ENCODE assay signal across 9 mouse cellular contexts in genomic region chr8:115375361-115376047, GRCm38 (mm10).
A peak's percentile ranks its signal among the peaks of the same experiment; 100 is the strongest.
DNase-seq lines count a peak whose midpoint lies in the region; ATAC-seq and TF ChIP-seq lines count a peak whose summit lies in the region.
"Had no signal": no experiment of that assay in that cellular context is flagged by ENCODE, and none has a peak within 500 bp of the region (broad histone marks: within the 10 kb centered on the region; RNA-seq: fewer than 3 reads in every experiment).

No protein-coding gene starts in this region.

- H3K4me2 ChIP-seq in embryonic facial prominence, embryonic 13.5 days, result no peak overlapping the region
- no peak overlapping the region for H3K4me2 ChIP-seq in limb, embryonic 14.5 days (replicated peaks; ENCODE audit: low read depth, low read length, severe bottlenecking)
- H3K4me2 ChIP-seq in heart, embryonic 13.5 days, result peak overlapping the region; percentile 28
- H3K4me2 ChIP-seq in midbrain, postnatal 0 days (ENCODE audit: low read depth, low read length, poor library complexity, severe bottlenecking), result no peak overlapping the region

- H3K27me3 ChIP-seq in embryonic facial prominence, embryonic 13.5 days, result peaks cover 3% of the 10 kb centered on the region; the same call in 1 of the 2 replicates
- peaks cover 3% of the 10 kb centered on the region; the same call in 1 of the 2 replicates for H3K27me3 ChIP-seq in embryonic facial prominence, embryonic 10.5 days (replicated peaks; ENCODE audit: low read depth, poor library complexity, severe bottlenecking)
- no peaks in the 10 kb centered on the region for H3K27me3 ChIP-seq in limb, embryonic 14.5 days (ENCODE audit: control insufficient read depth, insufficient read depth, low read length)
- H3K27me3 ChIP-seq in limb, embryonic 10.5 days (ENCODE audit: low read depth, poor library complexity, severe bottlenecking), result no peaks in the 10 kb centered on the region
- no peaks in the 10 kb centered on the region for H3K27me3 ChIP-seq in heart, embryonic 13.5 days (replicated peaks)
- no peaks in the 10 kb centered on the region for H3K27me3 ChIP-seq in midbrain, postnatal 0 days (ENCODE audit: insufficient read depth, low read length)

- H3K4me1 ChIP-seq in embryonic facial prominence, embryonic 13.5 days, result peaks cover 37% of the 10 kb centered on the region
- peaks cover 8% of the 10 kb centered on the region for H3K4me1 ChIP-seq in embryonic facial prominence, embryonic 10.5 days
- peaks cover 19% of the 10 kb centered on the region for H3K4me1 ChIP-seq in limb, embryonic 14.5 days (ENCODE audit: control insufficient read depth, insufficient read depth, low read length)
- peaks cover 9% of the 10 kb centered on the region for H3K4me1 ChIP-seq in limb, embryonic 10.5 days
- peaks cover 39% of the 10 kb centered on the region for H3K4me1 ChIP-seq in heart, embryonic 13.5 days
- 0 out of 2 replicates have a peak, but pooled peaks cover 3% of the 10 kb centered on the region for H3K4me1 ChIP-seq in midbrain, postnatal 0 days (ENCODE audit: insufficient read depth, low read length)

- TF ChIP-seq POLR2A in limb, embryonic 14.5 days (IDR thresholded peaks at IDR 0.05; ENCODE audit: borderline replicate concordance, extremely low read depth, insufficient read depth, insufficient read length), result no peak

- peak overlapping the region; percentile 55; the same call in 1 of the 2 replicates for H3K27ac ChIP-seq in embryonic facial prominence, embryonic 13.5 days
- no peak overlapping the region for H3K27ac ChIP-seq in embryonic facial prominence, embryonic 10.5 days (replicated peaks)
- H3K27ac ChIP-seq in limb, embryonic 14.5 days (replicated peaks; ENCODE audit: low read depth, low read length), result no peak overlapping the region
- H3K27ac ChIP-seq in limb, embryonic 10.5 days, result no peak overlapping the region
- H3K27ac ChIP-seq in heart, embryonic 13.5 days (replicated peaks), result peak overlapping the region; percentile 62
- no peak overlapping the region for H3K27ac ChIP-seq in midbrain, postnatal 0 days (ENCODE audit: low read depth, low read length)

- no peak for TF ChIP-seq CTCF in midbrain, postnatal 0 days (IDR thresholded peaks at IDR 0.05)

- no peak for ATAC-seq in embryonic facial prominence, embryonic 13.5 days (ENCODE audit: insufficient number of reproducible peaks, insufficient read depth, low FRiP score, low TSS enrichment, low read depth)
- ATAC-seq in limb, embryonic 14.5 days (ENCODE audit: low FRiP score, low read depth), result no peak
- no peak for ATAC-seq in heart, embryonic 13.5 days (ENCODE audit: extremely low read depth, insufficient number of reproducible peaks, low FRiP score, low TSS enrichment)
- ATAC-seq in midbrain, postnatal 0 days (ENCODE audit: low FRiP score), result no peak

- DNase-seq in embryonic facial prominence, embryonic 10.5 days (ENCODE audit: low spot score), result no peak
- peak; percentile 79 for DNase-seq in limb, embryonic 14.5 days (ENCODE audit: low spot score)
- no peak for DNase-seq in limb, embryonic 10.5 days (ENCODE audit: low spot score)
- peak; percentile 67 for DNase-seq in midbrain, postnatal 0 days (ENCODE audit: low spot score)
- no peak for DNase-seq in gastrocnemius, postnatal 10 days
- DNase-seq in spleen, postnatal 36 days (ENCODE audit: low spot score in 2 of 2), result no peak
- DNase-seq: right cerebral cortex, postnatal 14 days had no signal

- no peaks in the 10 kb centered on the region for H3K9me3 ChIP-seq in embryonic facial prominence, embryonic 13.5 days
- no peaks in the 10 kb centered on the region for H3K9me3 ChIP-seq in embryonic facial prominence, embryonic 10.5 days
- no peaks in the 10 kb centered on the region for H3K9me3 ChIP-seq in limb, embryonic 14.5 days (ENCODE audit: control insufficient read depth, low read length)
- H3K9me3 ChIP-seq in limb, embryonic 10.5 days (replicated peaks), result no peaks in the 10 kb centered on the region
- no peaks in the 10 kb centered on the region for H3K9me3 ChIP-seq in heart, embryonic 13.5 days
- H3K9me3 ChIP-seq in midbrain, postnatal 0 days (ENCODE audit: low read length), result no peaks in the 10 kb centered on the region

- H3K36me3 ChIP-seq in embryonic facial prominence, embryonic 13.5 days, result no peaks in the 10 kb centered on the region
- no peaks in the 10 kb centered on the region for H3K36me3 ChIP-seq in embryonic facial prominence, embryonic 10.5 days (replicated peaks)
- H3K36me3 ChIP-seq in limb, embryonic 14.5 days (ENCODE audit: control insufficient read depth, insufficient read depth, low read length), result no peaks in the 10 kb centered on the region
- H3K36me3 ChIP-seq in limb, embryonic 10.5 days, result no peaks in the 10 kb centered on the region
- no peaks in the 10 kb centered on the region for H3K36me3 ChIP-seq in heart, embryonic 13.5 days
- no peaks in the 10 kb centered on the region for H3K36me3 ChIP-seq in midbrain, postnatal 0 days (ENCODE audit: insufficient read depth, low read length)

- no peak overlapping the region for H3K4me3 ChIP-seq in embryonic facial prominence, embryonic 13.5 days
- H3K4me3 ChIP-seq in embryonic facial prominence, embryonic 10.5 days, result no peak overlapping the region
- no peak overlapping the region for H3K4me3 ChIP-seq in limb, embryonic 14.5 days (replicated peaks; ENCODE audit: low read length)
- no peak overlapping the region for H3K4me3 ChIP-seq in limb, embryonic 10.5 days
- H3K4me3 ChIP-seq in heart, embryonic 13.5 days, result no peak overlapping the region
- no peak overlapping the region for H3K4me3 ChIP-seq in midbrain, postnatal 0 days (ENCODE audit: low read depth, low read length)

- 54% methylated on average over 8 of the region's 8 CpGs for WGBS in embryonic facial prominence, embryonic 13.5 days
- 79% methylated on average over 8 of the region's 8 CpGs for WGBS in embryonic facial prominence, embryonic 10.5 days
- WGBS in limb, embryonic 14.5 days, result 61% methylated on average over 8 of the region's 8 CpGs
- WGBS in limb, embryonic 10.5 days, result 85% methylated on average over 8 of the region's 8 CpGs
- 38% methylated on average over 8 of the region's 8 CpGs for WGBS in heart, embryonic 13.5 days
- WGBS in midbrain, postnatal 0 days, result 65% methylated on average over 8 of the region's 8 CpGs

- no peak overlapping the region for H3K9ac ChIP-seq in embryonic facial prominence, embryonic 13.5 days
- no peak overlapping the region for H3K9ac ChIP-seq in limb, embryonic 14.5 days (ENCODE audit: low read depth, low read length, severe bottlenecking)
- H3K9ac ChIP-seq in heart, embryonic 13.5 days, result 0 out of 2 replicates have a peak overlapping the region, but pooled peaks have one; percentile 11
- no peak overlapping the region for H3K9ac ChIP-seq in midbrain, postnatal 0 days (replicated peaks; ENCODE audit: low read length, poor library complexity, severe bottlenecking)

Comparison
In these comparisons a context has a peak if more than half of its experiments do, and no peak if none do; other contexts are left out.
1. H3K27ac ChIP-seq: peak in embryonic facial prominence, embryonic 13.5 days (single experiment) and heart, embryonic 13.5 days (single experiment); none in embryonic facial prominence, embryonic 10.5 days (single experiment), limb, embryonic 14.5 days (single experiment), limb, embryonic 10.5 days (single experiment) and midbrain, postnatal 0 days (single experiment).
2. DNase-seq: peak in limb, embryonic 14.5 days (single experiment) and midbrain, postnatal 0 days (single experiment); none in embryonic facial prominence, embryonic 10.5 days (single experiment), limb, embryonic 10.5 days (single experiment), gastrocnemius, postnatal 10 days (single experiment) and spleen, postnatal 36 days (0 of 2).